Mouse (Mus musculus): ENCODE measurements around the gene Gm21976. TPM values are rescaled to one million over a fixed set of nuclear protein-coding genes. Genes with fewer than 3 reads are reported as not detected.

Gene Gm21976
- polyA plus RNA-seq, 1 experiment from 2014 or later, result not detected

DNA sequence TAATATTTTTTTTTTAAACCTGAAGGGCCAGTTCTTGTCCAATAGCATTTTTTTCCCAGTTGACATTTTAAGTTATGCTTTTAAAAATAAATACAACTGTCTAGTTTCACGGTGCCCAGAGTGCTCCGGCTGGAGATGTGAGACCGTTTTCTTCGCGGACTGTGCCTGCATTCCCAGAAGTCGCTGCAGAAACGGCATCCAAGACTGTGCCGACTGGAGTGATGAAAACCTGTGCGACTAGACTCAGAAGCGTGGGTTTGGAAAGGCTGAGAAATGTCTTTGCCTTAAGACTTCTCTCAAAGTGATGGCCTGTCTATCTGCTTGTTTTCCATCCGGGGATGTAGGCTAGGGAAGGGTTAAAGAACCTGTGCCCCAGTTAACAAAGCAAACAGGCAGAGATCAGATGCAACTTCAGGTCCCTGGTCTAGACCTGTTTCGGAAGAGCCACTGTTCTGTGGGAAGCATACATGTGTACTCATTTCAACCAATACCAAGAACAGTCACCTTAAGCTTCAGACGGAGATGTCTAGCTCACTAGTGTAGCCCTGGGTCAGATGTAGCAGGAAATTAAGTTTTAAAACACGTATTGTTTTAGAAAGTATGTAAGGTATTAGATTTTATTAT is 27.3 kb downstream of the Gm21976 start:
- H3K27me3 ChIP-seq (ENCODE audit: insufficient read depth, poor library complexity, severe bottlenecking), result no peaks in the 10 kb centered on the region

DNA sequence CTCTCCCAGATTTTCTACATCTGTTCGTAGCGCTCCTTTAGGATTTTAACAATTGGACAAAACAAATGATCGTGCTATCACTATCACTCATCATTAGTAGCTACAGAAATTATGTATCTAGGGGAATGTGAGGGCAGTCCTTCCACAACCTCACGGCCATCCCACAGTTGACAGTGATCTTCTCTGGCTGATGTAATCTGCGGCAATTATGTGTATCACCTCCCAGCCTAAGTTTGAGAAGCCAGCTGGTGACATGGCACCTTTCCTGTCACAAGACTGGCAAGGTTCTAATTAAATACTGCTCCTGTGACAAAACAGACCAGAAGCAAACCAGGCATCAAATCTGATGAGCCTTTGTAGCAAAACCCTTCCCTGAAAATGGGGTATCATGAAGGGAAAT is 28.3 kb downstream of the Gm21976 start:
- no peaks in the 10 kb centered on the region for H3K9me3 ChIP-seq
- H3K27me3 ChIP-seq (ENCODE audit: insufficient read depth, poor library complexity, severe bottlenecking), result no peaks in the 10 kb centered on the region
- H3K36me3 ChIP-seq, result peaks cover 49% of the 10 kb centered on the region
- WGBS, result 82% methylated on average over 5 of the region's 5 CpGs
- DNase-seq (ENCODE audit: low spot score), result no peak
- H3K4me3 ChIP-seq, result no peak overlapping the region
- no peaks in the 10 kb centered on the region; the same call in 1 of the 2 replicates for H3K4me1 ChIP-seq
- no peak overlapping the region for H3K27ac ChIP-seq

More for the DNA sequence above, 27.3 kb downstream of the Gm21976 start:
- Histone ChIP-seq H3K9me3 (no peaks in the 10 kb centered on the region), H3K27ac (no peak overlapping the region), H3K4me3 (no peak overlapping the region), H3K4me1 (no peaks in the 10 kb centered on the region; the same call in 1 of the 2 replicates), H3K36me3 (peaks cover 39% of the 10 kb centered on the region)
- WGBS, result 48% methylated on average over 14 of the region's 14 CpGs
- DNase-seq (ENCODE audit: low spot score), result no peak

DNA sequence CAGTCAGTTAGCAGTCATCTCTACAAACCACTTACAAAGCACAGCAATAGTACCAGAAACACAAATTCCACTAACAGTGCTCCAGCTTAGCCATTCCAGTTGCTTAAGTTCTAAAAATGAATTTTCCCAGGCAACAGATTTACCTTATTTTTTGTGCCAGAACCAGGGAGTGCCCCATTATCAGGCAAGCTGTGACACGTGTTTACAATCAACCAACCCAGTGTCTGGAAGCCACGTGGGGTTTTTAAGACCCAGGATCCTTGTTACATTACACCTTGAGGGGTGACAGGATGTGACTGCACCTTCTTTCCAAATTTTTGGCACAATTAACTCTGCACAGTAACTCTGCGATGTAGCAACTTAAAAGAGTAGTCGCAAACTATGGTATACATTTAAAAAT is 29.0 kb downstream of the Gm21976 start:
- Histone ChIP-seq H3K27ac (no peak overlapping the region), H3K27me3 (ENCODE audit: insufficient read depth, poor library complexity, severe bottlenecking) (no peaks in the 10 kb centered on the region), H3K36me3 (peaks cover 56% of the 10 kb centered on the region), H3K4me1 (no peaks in the 10 kb centered on the region; the same call in 1 of the 2 replicates), H3K4me3 (no peak overlapping the region), H3K9me3 (no peaks in the 10 kb centered on the region)
- no peak for DNase-seq (ENCODE audit: low spot score)
- WGBS, result 80% methylated on average over 4 of the region's 4 CpGs

- H3K27me3 ChIP-seq (ENCODE audit: insufficient read depth, poor library complexity, severe bottlenecking), result no peaks in the 10 kb centered on the region
- H3K4me1 ChIP-seq, result peaks cover 4% of the 10 kb centered on the region
- H3K4me3 ChIP-seq, result no peak overlapping the region
- 95% methylated on average over 5 of the region's 5 CpGs for WGBS
- H3K9me3 ChIP-seq, result no peaks in the 10 kb centered on the region
- no peak overlapping the region for H3K27ac ChIP-seq
- no peak for DNase-seq (ENCODE audit: low spot score)
- peaks cover 58% of the 10 kb centered on the region for H3K36me3 ChIP-seq
These were observed 31.9 kb downstream of the Gm21976 start for GRCm38 (mm10) chr13:98311597-98311996.

DNA sequence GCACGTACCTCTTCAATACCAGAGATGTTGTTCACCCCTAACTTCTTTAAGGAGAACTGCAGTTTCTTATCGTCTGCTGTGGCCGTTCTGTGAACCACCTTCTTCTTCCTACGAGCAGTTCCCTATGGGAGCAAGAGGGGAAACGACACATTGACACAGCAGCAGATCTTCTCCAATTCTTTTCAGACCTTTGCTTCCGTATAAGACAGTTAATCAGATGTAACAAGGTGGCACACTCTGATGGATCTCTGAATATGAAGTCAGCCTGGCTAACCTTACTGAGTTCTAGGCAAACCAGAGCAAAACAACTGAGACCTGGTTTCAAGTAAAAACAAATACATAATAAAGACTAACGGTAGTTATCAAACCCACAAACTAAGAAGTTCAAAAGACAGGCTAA is 33.9 kb downstream of the Gm21976 start:
- no peak overlapping the region for H3K4me3 ChIP-seq
- H3K27me3 ChIP-seq (ENCODE audit: insufficient read depth, poor library complexity, severe bottlenecking), result no peaks in the 10 kb centered on the region
- H3K36me3 ChIP-seq, result peaks cover 50% of the 10 kb centered on the region
- peaks cover 4% of the 10 kb centered on the region for H3K4me1 ChIP-seq
- no peaks in the 10 kb centered on the region for H3K9me3 ChIP-seq
- 83% methylated on average over 7 of the region's 7 CpGs for WGBS
- H3K27ac ChIP-seq, result no peak overlapping the region
- no peak for DNase-seq (ENCODE audit: low spot score)

GRCm38 (mm10) chr13:98315124-98315523 is 35.4 kb downstream of the Gm21976 start:
- peaks cover 4% of the 10 kb centered on the region for H3K4me1 ChIP-seq
- peaks cover 38% of the 10 kb centered on the region for H3K36me3 ChIP-seq
- no peaks in the 10 kb centered on the region for H3K27me3 ChIP-seq (ENCODE audit: insufficient read depth, poor library complexity, severe bottlenecking)
- WGBS, result 63% methylated on average over 4 of the region's 4 CpGs
- H3K9me3 ChIP-seq, result no peaks in the 10 kb centered on the region
- H3K27ac ChIP-seq, result no peak overlapping the region
- H3K4me3 ChIP-seq, result peak overlapping the region; percentile 100
- no peak for DNase-seq (ENCODE audit: low spot score)

DNA sequence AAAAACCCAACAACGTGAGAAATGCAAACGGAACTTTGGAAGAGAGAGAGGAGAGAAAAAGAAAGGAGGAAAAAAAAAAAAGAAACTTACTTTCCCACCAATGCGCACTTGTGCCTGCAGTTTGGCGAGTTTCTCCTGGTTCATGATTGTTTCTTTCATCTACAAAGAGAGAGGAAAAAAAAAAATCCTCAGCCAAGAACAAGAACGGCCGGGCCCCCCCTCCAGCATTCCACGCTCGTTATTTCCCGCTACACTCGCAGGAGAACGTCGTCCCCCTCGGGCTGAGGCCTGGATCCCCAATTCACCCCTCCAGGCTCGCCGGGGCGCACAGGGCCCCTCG is 36.4 kb downstream of the Gm21976 start:
- H3K27ac ChIP-seq, result peak overlapping the region; percentile 99
- H3K9me3 ChIP-seq, result no peaks in the 10 kb centered on the region
- peak overlapping the region; percentile 100 for H3K4me3 ChIP-seq
- H3K36me3 ChIP-seq, result peaks cover 28% of the 10 kb centered on the region
- H3K27me3 ChIP-seq (ENCODE audit: insufficient read depth, poor library complexity, severe bottlenecking), result no peaks in the 10 kb centered on the region
- WGBS, result under 1% methylated on average over 17 of the region's 17 CpGs
- no peak for DNase-seq (ENCODE audit: low spot score)
- H3K4me1 ChIP-seq, result peaks cover 4% of the 10 kb centered on the region

DNA sequence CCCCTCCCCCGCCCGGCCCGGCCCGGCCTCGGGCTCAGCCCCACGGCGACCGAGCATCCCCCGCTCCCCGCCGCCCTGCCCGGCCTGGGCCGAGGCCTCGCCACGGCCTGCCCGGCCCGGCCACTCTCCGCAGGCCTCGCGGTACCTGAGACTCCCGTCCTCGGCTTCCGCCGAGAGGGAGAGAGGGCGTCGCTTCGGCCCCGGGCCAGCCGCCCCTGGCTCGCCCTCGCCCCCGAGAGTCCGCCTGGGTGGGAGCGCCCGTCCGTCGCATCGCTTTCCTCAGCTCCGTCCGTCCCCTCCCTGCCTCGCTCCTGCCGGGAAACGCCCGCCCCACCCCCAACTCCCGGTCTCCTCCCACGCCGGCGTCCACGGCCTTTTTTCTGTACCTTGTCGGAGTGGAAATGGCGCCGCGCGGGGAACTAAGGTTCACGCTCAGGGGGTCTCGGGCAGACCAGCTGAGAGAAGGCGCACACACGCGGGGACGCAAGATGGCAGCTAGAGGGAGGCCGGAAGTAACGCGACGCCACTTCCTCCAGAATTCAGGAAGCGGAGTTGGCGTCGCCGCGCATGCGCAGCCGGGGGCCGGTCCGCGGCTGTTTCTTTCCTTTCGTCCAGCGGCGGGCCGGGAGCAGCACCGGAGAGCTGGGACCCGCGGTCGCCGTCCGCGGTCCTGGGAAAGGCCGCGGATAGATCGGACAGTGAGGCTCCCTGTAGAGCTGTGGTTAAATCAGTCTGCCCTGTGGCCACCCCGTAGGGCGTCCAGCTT is 37.0 kb downstream of the Gm21976 start, which contains the start of gene Btf3:
Gene Btf3 (minus strand): TSS at position 527 of the 766 bp plus-strand sequence.
- peaks cover 4% of the 10 kb centered on the region for H3K4me1 ChIP-seq
- peak within 1 kb of the TSS; percentile 99 for H3K27ac ChIP-seq
- peaks cover 22% of the 10 kb centered on the region for H3K36me3 ChIP-seq
- DNase-seq (ENCODE audit: low spot score), result peak; percentile 97
- peak within 1 kb of the TSS; percentile 100 for H3K4me3 ChIP-seq
- WGBS, result under 1% methylated on average over 83 of the region's 90 CpGs
- no peaks in the 10 kb centered on the region for H3K9me3 ChIP-seq
- no peaks in the 10 kb centered on the region for H3K27me3 ChIP-seq (ENCODE audit: insufficient read depth, poor library complexity, severe bottlenecking)

DNA sequence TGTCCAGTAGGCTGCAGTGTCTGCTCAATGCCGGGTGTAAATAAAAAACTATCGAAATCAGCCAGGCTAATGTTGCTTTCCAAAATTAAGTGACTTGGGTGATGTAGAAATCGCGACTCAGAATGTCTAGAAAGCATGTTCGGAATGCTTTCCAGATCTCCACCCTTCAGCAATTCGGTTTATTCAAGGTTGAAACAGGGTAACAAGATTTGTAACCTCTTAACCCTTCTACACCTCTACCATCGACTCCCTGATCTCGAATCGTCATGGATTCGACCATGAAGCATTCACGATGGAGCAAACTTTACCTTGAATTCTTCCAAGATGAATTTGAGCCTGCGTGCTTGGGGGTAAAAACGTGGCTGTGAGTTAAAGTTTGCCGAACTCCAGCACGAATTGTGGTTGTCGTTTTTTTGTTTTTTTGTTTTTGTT is 37.6 kb downstream of the Gm21976 start:
- H3K9me3 ChIP-seq, result no peaks in the 10 kb centered on the region
- H3K27ac ChIP-seq, result peak overlapping the region; percentile 99
- no peak for DNase-seq (ENCODE audit: low spot score)
- peak overlapping the region; percentile 100 for H3K4me3 ChIP-seq
- peaks cover 16% of the 10 kb centered on the region for H3K36me3 ChIP-seq
- H3K27me3 ChIP-seq (ENCODE audit: insufficient read depth, poor library complexity, severe bottlenecking), result no peaks in the 10 kb centered on the region
- 3% methylated on average over 16 of the region's 16 CpGs for WGBS
- peaks cover 4% of the 10 kb centered on the region for H3K4me1 ChIP-seq

DNA sequence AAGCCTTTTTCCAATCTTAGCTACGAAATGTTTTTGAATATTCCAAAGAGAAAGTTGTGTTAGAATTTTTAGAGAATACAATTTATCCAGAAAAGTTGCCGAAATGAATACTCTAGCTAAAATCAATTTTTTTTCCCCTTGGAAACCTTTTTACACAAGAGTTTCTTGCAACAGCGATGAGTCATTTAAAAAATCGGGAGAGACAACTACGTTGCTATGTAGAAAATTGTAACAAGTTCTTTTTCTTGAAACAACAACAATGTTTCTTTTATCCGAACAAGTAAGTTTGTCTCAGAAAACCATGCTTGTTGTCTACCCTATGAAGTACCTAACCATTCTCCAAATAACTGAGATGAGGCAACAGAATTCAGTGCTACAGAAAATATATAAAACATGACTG is 38.2 kb downstream of the Gm21976 start:
- Histone ChIP-seq H3K27ac (no peak overlapping the region), H3K4me1 (peaks cover 4% of the 10 kb centered on the region), H3K36me3 (peaks cover 10% of the 10 kb centered on the region), H3K4me3 (peak overlapping the region; percentile 100), H3K9me3 (no peaks in the 10 kb centered on the region), H3K27me3 (ENCODE audit: insufficient read depth, poor library complexity, severe bottlenecking) (no peaks in the 10 kb centered on the region)
- WGBS, result 87% methylated on average over 6 of the region's 6 CpGs
- DNase-seq (ENCODE audit: low spot score), result no peak

GRCm38 (mm10) chr13:98325034-98325433 is 45.3 kb downstream of the Gm21976 start:
- Histone ChIP-seq H3K4me1 (no peaks in the 10 kb centered on the region), H3K27me3 (ENCODE audit: insufficient read depth, poor library complexity, severe bottlenecking) (no peaks in the 10 kb centered on the region), H3K9me3 (no peaks in the 10 kb centered on the region), H3K36me3 (no peaks in the 10 kb centered on the region), H3K27ac (no peak overlapping the region), H3K4me3 (no peak overlapping the region)
- no peak for DNase-seq (ENCODE audit: low spot score)
- 85% methylated on average over 11 of the region's 11 CpGs for WGBS

DNA sequence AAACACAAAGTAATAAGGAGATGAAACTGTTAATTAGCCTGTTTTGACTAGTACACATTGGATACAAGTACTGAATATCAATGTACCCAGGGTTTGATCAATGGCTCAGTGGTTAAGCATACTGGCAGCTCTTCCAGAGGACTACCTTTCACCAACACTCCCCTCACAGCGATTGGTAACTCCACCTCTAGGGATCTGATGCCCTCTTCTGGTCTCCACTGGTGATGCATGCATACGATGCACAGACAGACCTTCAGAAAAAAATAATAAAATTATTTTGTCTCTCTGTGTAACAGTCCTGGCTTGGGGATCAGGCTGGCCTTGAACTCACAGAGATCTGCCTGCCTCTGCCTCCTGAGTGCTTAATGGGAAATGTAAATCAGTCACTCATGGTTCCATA is 52.4 kb downstream of the Gm21976 start:
- Histone ChIP-seq H3K36me3 (no peaks in the 10 kb centered on the region), H3K27me3 (ENCODE audit: insufficient read depth, poor library complexity, severe bottlenecking) (no peaks in the 10 kb centered on the region), H3K9me3 (no peaks in the 10 kb centered on the region), H3K4me3 (no peak overlapping the region), H3K4me1 (no peaks in the 10 kb centered on the region), H3K27ac (no peak overlapping the region)
- 47% methylated on average over 2 of the region's 2 CpGs for WGBS
- DNase-seq (ENCODE audit: low spot score), result peak; percentile 69

DNA sequence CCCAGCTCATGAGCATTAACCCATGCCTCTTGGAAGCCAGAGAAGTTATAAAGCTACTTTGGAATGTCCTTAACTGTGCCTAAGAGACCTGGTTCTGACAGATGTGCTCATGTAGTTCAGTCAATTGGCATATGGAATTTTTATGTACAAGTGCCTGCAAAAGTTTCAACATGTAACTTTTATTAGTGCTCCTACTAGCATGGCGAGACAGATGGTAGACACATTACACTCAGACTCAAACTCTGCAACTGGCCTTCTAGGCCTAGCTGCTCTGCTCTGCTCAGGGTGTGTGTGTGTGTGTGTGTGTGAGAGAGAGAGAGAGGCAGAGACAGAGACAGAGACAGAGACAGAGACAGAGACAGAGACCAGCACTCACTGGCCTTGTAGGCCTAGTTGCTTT is 56.5 kb downstream of the Gm21976 start:
- Histone ChIP-seq H3K4me3 (no peak overlapping the region), H3K9me3 (no peaks in the 10 kb centered on the region), H3K36me3 (no peaks in the 10 kb centered on the region), H3K4me1 (no peaks in the 10 kb centered on the region), H3K27ac (no peak overlapping the region), H3K27me3 (ENCODE audit: insufficient read depth, poor library complexity, severe bottlenecking) (no peaks in the 10 kb centered on the region; the same call in 1 of the 2 replicates)
- DNase-seq (ENCODE audit: low spot score), result no peak
- WGBS, result 75% methylated on average over 1 of the region's 1 CpGs

Measured in heart, embryonic 10.5 days (tissue).